Mouse (Mus musculus) hindbrain, embryonic 13.5 days (tissue): ENCODE measurements around the gene Gm20605. TPM values are rescaled to one million over a fixed set of nuclear protein-coding genes. Genes with fewer than 3 reads are reported as not detected.
A peak's percentile ranks its signal among the peaks of the same experiment; 100 is the strongest.

Source experiments
- ATAC-seq: fragments of 200-750 bp; cut with Nextera tagmentation; 2 replicates; pipeline ENCODE4 v1.8.0; 2017; ENCODE audit warnings: moderate TSS enrichment; ENCODE audit not compliant: low FRiP score
- H3K27ac ChIP-seq: fragments of 300-500 bp; sonication (generic); 2 replicates; pipeline ENCODE4 v1.5.1; 2015; ENCODE audit warnings: inconsistent platforms, mild to moderate bottlenecking, moderate library complexity
- H3K27me3 ChIP-seq: fragments of 300-500 bp; sonication (generic); 2 replicates; pipeline ENCODE4 v1.6.1; 2015; ENCODE audit warnings: mild to moderate bottlenecking, inconsistent platforms
- H3K36me3 ChIP-seq: fragments of 300-500 bp; sonication (generic); 2 replicates; pipeline ENCODE4 v1.6.1; 2015; ENCODE audit warnings: mild to moderate bottlenecking, inconsistent platforms
- H3K4me1 ChIP-seq: fragments of 300-500 bp; sonication (generic); replicated peaks from 2 replicates; pipeline ENCODE4 v1.6.1; 2015; ENCODE audit warnings: inconsistent platforms
- H3K4me2 ChIP-seq: fragments of 300-500 bp; sonication (generic); 2 replicates; pipeline ENCODE4 v1.6.1; 2015; ENCODE audit warnings: inconsistent platforms, mild to moderate bottlenecking, moderate library complexity
- H3K4me3 ChIP-seq: fragments of 300-500 bp; sonication (generic); 2 replicates; pipeline ENCODE4 v1.5.1; 2015; ENCODE audit warnings: mild to moderate bottlenecking, inconsistent platforms
- H3K9ac ChIP-seq: fragments of 300-500 bp; sonication (generic); 2 replicates; pipeline ENCODE4 v1.6.1; 2015; ENCODE audit warnings: mild to moderate bottlenecking, inconsistent platforms
- H3K9me3 ChIP-seq: fragments of 300-500 bp; sonication (generic); 2 replicates; pipeline ENCODE4 v1.6.1; 2016; ENCODE audit warnings: inconsistent platforms
- WGBS: fragments of 180-500 bp; shearing (Covaris S2); methylation state at CpG from one replicate; pipeline ENCODE4 v1.1.7; 2015; 5-methylcytosine and 5-hydroxymethylcytosine counted together
- polyA plus RNA-seq: library from polyadenylated mRNA; unstranded; fragments of >200 nt; fragmentation: Nextera tagmentation; extraction: Ambion mirVana; gene quantifications from 2 replicates; pipeline ENCODE4 v1.2.1, GENCODE M21; 2015

Gm20605 gene
- polyA plus RNA-seq, 1 experiment from 2014 or later: 8.9 TPM

DNA sequence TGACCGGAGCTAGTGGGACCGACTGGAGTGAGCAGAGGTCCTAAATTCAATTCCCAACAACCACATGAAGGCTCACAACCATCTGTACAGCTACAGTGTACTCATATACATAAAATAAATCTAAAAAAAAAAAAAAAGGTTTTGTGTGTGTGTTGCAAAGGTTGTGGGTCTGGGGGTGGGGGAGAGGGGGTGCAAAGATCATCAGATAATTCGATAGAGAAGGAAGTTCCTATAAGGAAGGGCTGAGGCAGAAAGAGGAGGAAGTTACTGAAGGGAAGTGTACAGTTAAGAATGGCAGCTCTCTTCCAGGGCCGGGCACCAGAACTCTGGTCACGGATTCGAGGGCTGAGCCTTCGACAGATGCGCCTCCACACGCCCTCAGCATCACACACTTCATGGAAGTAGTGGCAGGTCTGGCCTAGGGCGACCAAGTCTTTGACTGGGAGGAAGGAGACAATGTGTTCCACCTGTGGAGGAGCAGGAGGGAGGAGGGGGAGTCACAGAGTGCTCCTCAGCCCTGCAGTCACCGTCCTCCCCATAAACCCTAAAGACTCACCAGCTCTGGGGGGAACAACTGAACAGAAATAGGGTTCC lies 4.9 kb upstream of the Gm20605 start:
- Histone ChIP-seq H3K27me3 (0 out of 2 replicates have a peak, but pooled peaks cover 2% of the 10 kb centered on the region), H3K27ac (no peak overlapping the region), H3K4me3 (no peak overlapping the region), H3K4me2 (no peak overlapping the region), H3K9ac (no peak overlapping the region), H3K36me3 (no peaks in the 10 kb centered on the region), H3K9me3 (no peaks in the 10 kb centered on the region), H3K4me1 (peaks cover 11% of the 10 kb centered on the region)
- 77% methylated on average over 11 of the region's 11 CpGs for WGBS
- ATAC-seq: no peak

DNA sequence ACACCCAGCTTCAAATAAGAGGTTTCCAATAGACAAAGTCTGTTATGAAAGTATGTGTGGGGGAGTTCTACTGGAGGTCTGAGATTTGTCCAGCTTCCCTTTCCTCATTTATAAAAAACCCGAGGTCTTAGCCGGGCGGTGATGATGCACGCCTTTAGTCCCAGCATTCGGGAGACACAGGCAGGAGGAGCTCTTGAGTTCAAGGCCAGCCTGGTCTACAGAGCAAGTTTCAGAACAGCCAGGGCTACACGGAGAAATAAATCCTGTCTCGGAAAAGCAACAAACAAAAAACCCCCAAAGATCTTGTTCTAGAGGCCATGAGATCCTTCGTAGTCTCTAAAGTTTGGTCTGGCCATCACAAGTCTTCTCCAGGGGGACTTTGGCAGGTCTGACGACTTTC lies 984 bp upstream of the Gm20605 start:
- Histone ChIP-seq H3K27me3 (no peaks in the 10 kb centered on the region), H3K4me1 (peaks cover 47% of the 10 kb centered on the region), H3K9ac (peak overlapping the region; percentile 76), H3K9me3 (no peaks in the 10 kb centered on the region), H3K4me2 (peak overlapping the region; percentile 70), H3K36me3 (no peaks in the 10 kb centered on the region), H3K27ac (peak overlapping the region; percentile 93), H3K4me3 (peak overlapping the region; percentile 80)
- 5% methylated on average over 9 of the region's 9 CpGs for WGBS
- no peak for ATAC-seq

DNA sequence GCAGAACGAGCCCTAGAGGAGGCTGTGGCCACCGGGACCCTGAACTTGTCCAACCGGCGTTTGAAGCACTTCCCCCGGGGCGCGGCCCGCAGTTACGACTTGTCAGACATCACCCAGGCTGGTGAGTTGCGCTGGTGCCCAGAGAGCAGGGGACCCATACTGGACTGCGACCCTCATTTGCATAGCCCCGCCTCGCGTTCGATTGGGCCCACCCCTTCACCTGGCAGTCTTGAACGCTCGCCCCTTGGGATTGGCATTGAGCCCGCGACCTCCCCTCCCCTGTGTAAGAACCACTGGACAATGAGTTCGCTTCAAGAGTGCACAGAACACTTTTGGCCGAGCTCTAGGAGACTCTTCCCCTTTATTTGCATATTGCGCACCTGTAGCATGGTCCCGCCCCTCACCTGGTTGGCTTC lies 339 bp downstream of the Gm20605 start:
- WGBS: under 1% methylated on average over 23 of the region's 23 CpGs

DNA sequence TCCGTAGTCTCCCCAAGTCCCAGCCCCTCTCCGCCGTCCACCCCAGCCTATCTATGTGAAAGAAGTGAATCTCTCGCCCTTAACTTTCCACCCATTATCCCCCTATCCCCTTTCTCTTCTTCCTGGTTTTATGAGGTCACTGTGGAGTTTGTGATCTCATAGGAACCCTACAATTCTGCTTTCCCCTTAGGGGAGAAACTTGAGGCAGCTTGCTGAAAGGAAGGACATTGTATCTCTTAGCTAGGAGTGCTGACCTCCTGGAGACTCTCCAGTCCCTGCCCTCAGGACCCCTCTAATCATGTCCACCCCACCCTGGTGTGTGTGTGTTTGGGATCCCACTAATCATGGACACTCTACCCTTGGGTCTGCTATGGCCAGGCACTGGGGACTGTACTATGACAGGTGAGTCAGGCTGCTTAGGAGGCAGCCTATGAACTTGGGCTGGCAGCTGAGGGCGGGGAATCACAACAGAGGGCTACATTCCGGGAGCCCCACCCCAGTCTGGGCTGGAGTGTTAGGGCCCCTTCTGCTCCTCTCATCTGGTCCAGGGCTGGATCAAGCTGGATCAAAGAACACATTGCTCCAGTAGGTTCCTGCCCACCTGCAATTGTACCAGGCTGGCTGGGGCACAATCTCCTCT lies 1.1 kb downstream of the Gm20605 start:
- peaks cover 10% of the 10 kb centered on the region for H3K36me3 ChIP-seq
- 29% methylated on average over 6 of the region's 6 CpGs for WGBS
- peak overlapping the region; percentile 84 for H3K4me2 ChIP-seq
- no peaks in the 10 kb centered on the region for H3K27me3 ChIP-seq
- ATAC-seq: no peak
- H3K4me1 ChIP-seq: peaks cover 58% of the 10 kb centered on the region
- H3K27ac ChIP-seq: peak overlapping the region; percentile 25; the same call in 1 of the 2 replicates
- peak overlapping the region; percentile 82 for H3K9ac ChIP-seq
- H3K4me3 ChIP-seq: peak overlapping the region; percentile 80
- H3K9me3 ChIP-seq: no peaks in the 10 kb centered on the region

More for the DNA sequence above, 339 bp downstream of the Gm20605 start:
- ATAC-seq: peak; percentile 26
- peak overlapping the region; percentile 91 for H3K27ac ChIP-seq
- H3K9me3 ChIP-seq: no peaks in the 10 kb centered on the region
- no peaks in the 10 kb centered on the region for H3K27me3 ChIP-seq
- H3K36me3 ChIP-seq: peaks cover 9% of the 10 kb centered on the region
- H3K4me2 ChIP-seq: peak overlapping the region; percentile 84
- H3K4me3 ChIP-seq: peak overlapping the region; percentile 80
- H3K9ac ChIP-seq: peak overlapping the region; percentile 82
- H3K4me1 ChIP-seq: peaks cover 58% of the 10 kb centered on the region

- Histone ChIP-seq H3K4me2 (peak overlapping the region; percentile 84), H3K36me3 (peaks cover 16% of the 10 kb centered on the region), H3K27ac (peak overlapping the region; percentile 25), H3K9ac (peak overlapping the region; percentile 82), H3K4me3 (peak overlapping the region; percentile 80; the same call in 1 of the 2 replicates), H3K4me1 (peaks cover 58% of the 10 kb centered on the region), H3K9me3 (no peaks in the 10 kb centered on the region), H3K27me3 (no peaks in the 10 kb centered on the region)
- no peak for ATAC-seq
- 34% methylated on average over 3 of the region's 3 CpGs for WGBS
Observed at GRCm38 (mm10) chr5:137630602-137631001, 1.6 kb downstream of the Gm20605 start.

DNA sequence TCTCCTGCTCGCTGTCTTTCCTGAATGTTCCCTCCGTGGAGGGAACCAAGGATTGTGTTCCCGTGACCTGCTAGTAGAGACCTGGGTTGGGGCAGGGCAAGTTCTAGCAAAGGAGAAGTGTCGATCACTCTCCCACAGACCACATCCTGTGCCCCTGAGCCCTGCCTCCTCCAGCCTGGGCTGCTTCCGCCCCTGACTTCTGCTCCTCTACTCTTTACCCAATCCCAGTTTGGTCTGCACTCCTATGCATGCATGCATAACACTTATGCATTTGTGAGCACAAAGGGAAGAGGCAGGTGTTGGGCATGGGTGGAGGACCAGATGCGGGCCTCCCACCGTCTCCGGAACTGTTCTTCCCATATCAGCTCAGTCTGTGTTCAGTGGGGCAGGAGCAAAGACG lies 2.2 kb downstream of the Gm20605 start:
- no peaks in the 10 kb centered on the region for H3K9me3 ChIP-seq
- no peaks in the 10 kb centered on the region for H3K27me3 ChIP-seq
- H3K4me2 ChIP-seq: peak overlapping the region; percentile 84
- ATAC-seq: no peak
- WGBS: 62% methylated on average over 9 of the region's 9 CpGs
- peak overlapping the region; percentile 80; the same call in 1 of the 2 replicates for H3K4me3 ChIP-seq
- peak overlapping the region; percentile 25 for H3K27ac ChIP-seq
- H3K4me1 ChIP-seq: peaks cover 58% of the 10 kb centered on the region
- peak overlapping the region; percentile 82 for H3K9ac ChIP-seq
- H3K36me3 ChIP-seq: peaks cover 21% of the 10 kb centered on the region

DNA sequence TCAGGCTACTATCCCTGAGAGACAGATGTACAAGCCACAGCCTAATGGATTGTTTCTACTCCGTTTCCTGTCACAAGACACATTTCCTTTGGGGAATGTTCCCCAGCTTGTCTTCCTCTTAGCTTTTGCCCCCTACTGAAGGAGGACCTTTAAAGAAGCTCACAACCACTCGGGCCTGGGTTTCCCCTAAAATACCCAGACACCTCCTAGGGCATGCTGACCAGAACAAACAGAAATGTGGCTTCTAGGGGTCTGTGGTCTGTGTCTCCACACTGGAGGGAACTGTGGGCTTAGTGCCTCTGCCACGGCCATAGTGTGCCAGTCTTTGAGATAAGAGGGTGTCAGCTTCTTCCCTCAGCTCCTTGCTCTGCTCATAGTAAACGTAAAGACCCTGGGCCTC lies 2.6 kb downstream of the Gm20605 start:
- WGBS: 76% methylated on average over 4 of the region's 4 CpGs
- H3K4me3 ChIP-seq: no peak overlapping the region

DNA sequence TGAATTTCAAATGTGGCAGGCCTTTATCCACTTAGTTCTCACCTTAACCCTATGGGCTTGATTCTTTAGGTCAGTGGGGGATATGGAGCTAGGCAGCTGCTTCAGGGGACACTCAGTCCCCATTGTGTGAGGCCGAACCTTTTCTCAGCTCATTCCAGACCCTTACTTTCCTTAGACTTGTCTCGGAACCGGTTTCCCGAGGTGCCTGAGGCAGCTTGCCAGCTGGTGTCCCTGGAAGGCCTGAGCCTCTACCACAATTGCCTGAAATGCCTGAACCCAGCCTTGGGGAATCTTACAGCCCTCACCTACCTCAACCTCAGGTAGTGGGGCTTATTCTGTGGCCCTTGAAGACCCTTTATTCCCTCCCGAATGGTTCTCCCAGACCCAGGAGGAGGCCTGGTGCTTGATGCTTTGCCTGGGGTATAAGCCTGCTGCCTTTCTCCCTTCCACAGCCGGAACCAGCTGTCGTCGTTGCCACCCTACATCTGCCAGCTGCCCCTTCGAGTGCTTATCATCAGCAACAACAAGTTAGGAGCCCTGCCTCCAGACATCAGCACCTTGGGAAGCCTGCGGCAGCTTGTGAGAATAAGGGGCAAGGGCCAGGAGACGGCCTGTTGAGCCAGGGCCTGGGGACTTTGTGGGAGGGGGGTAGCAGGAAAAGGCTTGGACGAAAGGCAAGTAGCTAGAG lies 4.6 kb downstream of the Gm20605 start:
- H3K27ac ChIP-seq: no peak overlapping the region
- H3K27me3 ChIP-seq: no peaks in the 10 kb centered on the region
- 70% methylated on average over 12 of the region's 12 CpGs for WGBS
- ATAC-seq: no peak
- no peak overlapping the region for H3K4me2 ChIP-seq
- H3K4me3 ChIP-seq: no peak overlapping the region
- H3K36me3 ChIP-seq: peaks cover 45% of the 10 kb centered on the region
- peaks cover 47% of the 10 kb centered on the region for H3K4me1 ChIP-seq
- H3K9ac ChIP-seq: peak overlapping the region; percentile 35; the same call in 1 of the 2 replicates
- no peaks in the 10 kb centered on the region for H3K9me3 ChIP-seq

More for the DNA sequence above, 2.6 kb downstream of the Gm20605 start:
- no peak for ATAC-seq
- Histone ChIP-seq H3K36me3 (peaks cover 26% of the 10 kb centered on the region), H3K9me3 (no peaks in the 10 kb centered on the region), H3K9ac (peak overlapping the region; percentile 82), H3K4me1 (peaks cover 58% of the 10 kb centered on the region), H3K27me3 (no peaks in the 10 kb centered on the region), H3K27ac (peak overlapping the region; percentile 46), H3K4me2 (peak overlapping the region; percentile 84)

DNA sequence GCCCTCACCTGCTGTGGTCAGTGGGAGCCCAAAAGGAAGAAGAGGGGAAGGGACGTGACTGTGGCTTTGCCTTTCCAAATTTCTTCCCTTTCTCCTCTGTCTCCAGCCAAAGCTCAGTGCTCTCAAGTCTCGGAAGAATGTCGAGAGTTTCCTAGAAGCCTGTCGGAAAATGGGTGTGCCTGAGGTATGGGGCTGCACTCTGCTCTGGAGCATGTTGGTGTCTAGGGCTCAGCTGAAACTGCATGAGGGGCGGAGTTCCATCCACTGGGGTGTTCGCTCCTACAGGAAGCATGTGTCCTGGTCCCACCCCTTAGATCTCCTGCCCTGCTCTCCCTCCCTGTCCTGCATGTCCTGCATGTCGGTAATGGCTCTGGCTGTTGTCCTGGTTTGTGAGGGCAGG lies 10.5 kb downstream of the Gm20605 start:
- Histone ChIP-seq H3K4me3 (no peak overlapping the region), H3K27me3 (peaks cover 24% of the 10 kb centered on the region), H3K36me3 (peaks cover 78% of the 10 kb centered on the region), H3K9me3 (no peaks in the 10 kb centered on the region), H3K4me1 (no peaks in the 10 kb centered on the region; the same call in 1 of the 2 replicates), H3K27ac (no peak overlapping the region), H3K9ac (no peak overlapping the region), H3K4me2 (no peak overlapping the region)
- ATAC-seq: no peak
- WGBS: 91% methylated on average over 7 of the region's 7 CpGs

GRCm38 (mm10) chr5:137641054-137641453 lies 12.1 kb downstream of the Gm20605 start, which contains the start of gene Sap25:
Gene Sap25, plus strand, starts transcription at chr5:137641334.
- 88% methylated on average over 19 of the region's 19 CpGs for WGBS
- Histone ChIP-seq H3K27me3 (peaks cover 39% of the 10 kb centered on the region), H3K4me1 (peaks cover 7% of the 10 kb centered on the region), H3K9me3 (no peaks in the 10 kb centered on the region), H3K4me2 (no peak within 1 kb of the TSS), H3K4me3 (no peak within 1 kb of the TSS), H3K9ac (no peak within 1 kb of the TSS), H3K27ac (no peak within 1 kb of the TSS), H3K36me3 (peaks cover 67% of the 10 kb centered on the region)
- ATAC-seq: no peak

- Histone ChIP-seq H3K27me3 (peaks cover 50% of the 10 kb centered on the region), H3K4me1 (peaks cover 8% of the 10 kb centered on the region), H3K4me2 (no peak overlapping the region), H3K27ac (no peak overlapping the region), H3K9me3 (no peaks in the 10 kb centered on the region), H3K4me3 (no peak overlapping the region), H3K9ac (no peak overlapping the region; the same call in 1 of the 2 replicates), H3K36me3 (peaks cover 48% of the 10 kb centered on the region)
- 52% methylated on average over 4 of the region's 4 CpGs for WGBS
- no peak for ATAC-seq
Observed at GRCm38 (mm10) chr5:137642886-137643285, 13.9 kb downstream of the Gm20605 start.

- ATAC-seq: no peak
- H3K9me3 ChIP-seq: no peaks in the 10 kb centered on the region
- H3K27me3 ChIP-seq: peaks cover 50% of the 10 kb centered on the region
- H3K4me3 ChIP-seq: no peak overlapping the region
- peaks cover 20% of the 10 kb centered on the region for H3K4me1 ChIP-seq
- H3K9ac ChIP-seq: no peak overlapping the region
- H3K27ac ChIP-seq: no peak overlapping the region
- H3K4me2 ChIP-seq: no peak overlapping the region
- 37% methylated on average over 19 of the region's 19 CpGs for WGBS
- H3K36me3 ChIP-seq: peaks cover 32% of the 10 kb centered on the region
Observed at GRCm38 (mm10) chr5:137644484-137644883, 15.5 kb downstream of the Gm20605 start.
